Mouse (Mus musculus): ENCODE data around the gene Camta1. TPM values are rescaled to one million over a fixed set of nuclear protein-coding genes. Genes with fewer than 3 reads are reported as not detected.
A peak's percentile ranks its signal among the peaks of the same experiment; 100 is the strongest.

Camta1 gene
- polyA plus RNA-seq, 1 experiment from 2014 or later: 171 TPM

GRCm38 (mm10) chr4:151477950-151478349, 383.7 kb downstream of the Camta1 start:
- Histone ChIP-seq H3K36me3 (replicated peaks; ENCODE audit: control insufficient read depth, insufficient read depth) (no peaks in the 10 kb centered on the region), H3K9me3 (ENCODE audit: control insufficient read depth, low read length) (peaks cover 6% of the 10 kb centered on the region; the same call in 1 of the 2 replicates), H3K27ac (no peak overlapping the region), H3K4me1 (replicated peaks; ENCODE audit: control insufficient read depth, insufficient read depth, low read length) (peaks cover 16% of the 10 kb centered on the region; the same call in 1 of the 2 replicates), H3K27me3 (ENCODE audit: control insufficient read depth, insufficient read depth, low read length) (no peaks in the 10 kb centered on the region), H3K9ac (no peak overlapping the region), H3K4me3 (replicated peaks; ENCODE audit: low read length) (no peak overlapping the region), H3K4me2 (replicated peaks) (no peak overlapping the region)
- WGBS: 88% methylated on average over 6 of the region's 6 CpGs
- ATAC-seq (ENCODE audit: low FRiP score): no peak
- no peak for DNase-seq (ENCODE audit: low spot score)

- ATAC-seq (ENCODE audit: low FRiP score): no peak
- H3K4me2 ChIP-seq (replicated peaks): no peak overlapping the region
- DNase-seq (ENCODE audit: low spot score): no peak
- no peaks in the 10 kb centered on the region for H3K27me3 ChIP-seq (ENCODE audit: control insufficient read depth, insufficient read depth, low read length)
- H3K9ac ChIP-seq: no peak overlapping the region
- H3K36me3 ChIP-seq (replicated peaks; ENCODE audit: control insufficient read depth, insufficient read depth): no peaks in the 10 kb centered on the region
- H3K27ac ChIP-seq: 0 out of 2 replicates have a peak overlapping the region, but pooled peaks have one; percentile 32
- whole genome bisulfite sequencing: 30% methylated on average over 16 of the region's 16 CpGs
- peaks cover 16% of the 10 kb centered on the region for H3K4me1 ChIP-seq (replicated peaks; ENCODE audit: control insufficient read depth, insufficient read depth, low read length)
- H3K9me3 ChIP-seq (ENCODE audit: control insufficient read depth, low read length): peaks cover 6% of the 10 kb centered on the region; the same call in 1 of the 2 replicates
- H3K4me3 ChIP-seq (replicated peaks; ENCODE audit: low read length): no peak overlapping the region
Observed at GRCm38 (mm10) chr4:151474895-151475470, 386.7 kb downstream of the Camta1 start.

DNA sequence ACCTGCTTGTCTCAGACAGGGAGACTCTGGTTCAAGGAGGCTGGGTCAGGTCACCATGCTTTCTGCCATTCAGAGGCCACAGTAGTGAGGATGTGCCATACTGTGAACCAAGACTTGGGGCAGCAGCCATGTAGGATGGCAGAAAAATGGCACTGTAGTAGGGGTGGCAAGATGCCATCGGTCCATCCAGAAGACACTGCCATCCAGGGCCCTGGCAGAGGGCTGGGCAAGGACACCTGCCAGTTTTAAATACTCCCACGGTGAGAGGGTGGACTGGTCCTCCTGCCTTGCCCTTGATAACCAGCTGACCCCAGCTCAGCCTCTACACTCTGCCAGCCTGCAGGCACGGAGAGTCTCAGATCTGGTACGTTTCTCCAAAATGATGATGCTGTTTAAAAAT, 389.8 kb downstream of the Camta1 start:
- no peak for ATAC-seq (ENCODE audit: low FRiP score)
- whole genome bisulfite sequencing: 90% methylated on average over 4 of the region's 4 CpGs

DNA sequence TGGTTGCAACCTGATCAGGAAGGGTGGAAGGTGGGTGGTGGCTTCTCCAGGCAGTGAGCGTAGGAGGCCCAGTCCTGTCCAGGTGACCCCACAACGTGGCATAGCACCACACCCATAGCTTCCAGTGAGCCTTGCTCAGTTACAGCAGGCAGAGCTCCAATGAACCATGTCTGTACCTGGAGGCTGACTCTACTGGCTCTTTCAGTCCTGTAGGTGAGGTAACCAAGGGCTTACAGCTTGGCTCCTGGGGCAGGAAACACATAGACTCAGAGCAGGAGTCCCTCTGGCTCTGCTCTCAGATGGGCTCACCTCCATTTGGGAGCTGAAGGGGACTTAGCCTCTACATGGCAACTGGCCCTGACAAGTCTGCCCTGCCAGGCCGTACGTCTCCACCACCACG, 393.3 kb downstream of the Camta1 start:
- H3K9me3 ChIP-seq (ENCODE audit: control insufficient read depth, low read length): no peaks in the 10 kb centered on the region
- no peak overlapping the region for H3K4me2 ChIP-seq (replicated peaks)
- H3K27me3 ChIP-seq (ENCODE audit: control insufficient read depth, insufficient read depth, low read length): no peaks in the 10 kb centered on the region
- no peaks in the 10 kb centered on the region for H3K36me3 ChIP-seq (replicated peaks; ENCODE audit: control insufficient read depth, insufficient read depth)
- peaks cover 27% of the 10 kb centered on the region for H3K4me1 ChIP-seq (replicated peaks; ENCODE audit: control insufficient read depth, insufficient read depth, low read length)
- no peak for DNase-seq (ENCODE audit: low spot score)
- 93% methylated on average over 5 of the region's 5 CpGs for WGBS
- no peak for ATAC-seq (ENCODE audit: low FRiP score)
- no peak overlapping the region for H3K9ac ChIP-seq
- no peak overlapping the region for H3K4me3 ChIP-seq (replicated peaks; ENCODE audit: low read length)
- peak overlapping the region; percentile 63 for H3K27ac ChIP-seq

More for the DNA sequence above, 389.8 kb downstream of the Camta1 start:
- H3K36me3 ChIP-seq (replicated peaks; ENCODE audit: control insufficient read depth, insufficient read depth): no peaks in the 10 kb centered on the region
- H3K4me2 ChIP-seq (replicated peaks): no peak overlapping the region
- no peak overlapping the region for H3K9ac ChIP-seq
- peaks cover 6% of the 10 kb centered on the region; the same call in 1 of the 2 replicates for H3K9me3 ChIP-seq (ENCODE audit: control insufficient read depth, low read length)
- no peak overlapping the region for H3K4me3 ChIP-seq (replicated peaks; ENCODE audit: low read length)
- no peak overlapping the region for H3K27ac ChIP-seq
- no peak for DNase-seq (ENCODE audit: low spot score)
- peaks cover 35% of the 10 kb centered on the region for H3K4me1 ChIP-seq (replicated peaks; ENCODE audit: control insufficient read depth, insufficient read depth, low read length)
- no peaks in the 10 kb centered on the region for H3K27me3 ChIP-seq (ENCODE audit: control insufficient read depth, insufficient read depth, low read length)

GRCm38 (mm10) chr4:151458686-151459085, 403.0 kb downstream of the Camta1 start:
- Histone ChIP-seq H3K27me3 (ENCODE audit: control insufficient read depth, insufficient read depth, low read length) (no peaks in the 10 kb centered on the region), H3K4me2 (replicated peaks) (no peak overlapping the region), H3K4me1 (replicated peaks; ENCODE audit: control insufficient read depth, insufficient read depth, low read length) (0 out of 2 replicates have a peak, but pooled peaks cover 6% of the 10 kb centered on the region), H3K27ac (no peak overlapping the region), H3K9ac (no peak overlapping the region), H3K36me3 (replicated peaks; ENCODE audit: control insufficient read depth, insufficient read depth) (no peaks in the 10 kb centered on the region), H3K4me3 (replicated peaks; ENCODE audit: low read length) (no peak overlapping the region), H3K9me3 (ENCODE audit: control insufficient read depth, low read length) (no peaks in the 10 kb centered on the region)
- ATAC-seq (ENCODE audit: low FRiP score) (no peak), DNase-seq (ENCODE audit: low spot score) (no peak)
- whole genome bisulfite sequencing: 48% methylated on average over 11 of the region's 11 CpGs

GRCm38 (mm10) chr4:151454611-151455010, 407.1 kb downstream of the Camta1 start:
- no peak for DNase-seq (ENCODE audit: low spot score)
- 82% methylated on average over 3 of the region's 3 CpGs for WGBS
- no peaks in the 10 kb centered on the region for H3K9me3 ChIP-seq (ENCODE audit: control insufficient read depth, low read length)
- H3K36me3 ChIP-seq (replicated peaks; ENCODE audit: control insufficient read depth, insufficient read depth): no peaks in the 10 kb centered on the region
- H3K4me3 ChIP-seq (replicated peaks; ENCODE audit: low read length): no peak overlapping the region
- no peak overlapping the region for H3K9ac ChIP-seq
- H3K27me3 ChIP-seq (ENCODE audit: control insufficient read depth, insufficient read depth, low read length): no peaks in the 10 kb centered on the region
- ATAC-seq (ENCODE audit: low FRiP score): no peak
- H3K4me1 ChIP-seq (replicated peaks; ENCODE audit: control insufficient read depth, insufficient read depth, low read length): peaks cover 35% of the 10 kb centered on the region
- H3K27ac ChIP-seq: peak overlapping the region; percentile 34; the same call in 1 of the 2 replicates
- no peak overlapping the region for H3K4me2 ChIP-seq (replicated peaks)

GRCm38 (mm10) chr4:151454065-151454464, 407.6 kb downstream of the Camta1 start:
- Histone ChIP-seq H3K27me3 (ENCODE audit: control insufficient read depth, insufficient read depth, low read length) (no peaks in the 10 kb centered on the region), H3K36me3 (replicated peaks; ENCODE audit: control insufficient read depth, insufficient read depth) (no peaks in the 10 kb centered on the region), H3K9ac (no peak overlapping the region), H3K4me3 (replicated peaks; ENCODE audit: low read length) (no peak overlapping the region), H3K9me3 (ENCODE audit: control insufficient read depth, low read length) (no peaks in the 10 kb centered on the region), H3K4me1 (replicated peaks; ENCODE audit: control insufficient read depth, insufficient read depth, low read length) (peaks cover 38% of the 10 kb centered on the region), H3K4me2 (replicated peaks) (no peak overlapping the region), H3K27ac (0 out of 2 replicates have a peak overlapping the region, but pooled peaks have one; percentile 7)
- WGBS: 88% methylated on average over 3 of the region's 3 CpGs
- DNase-seq (ENCODE audit: low spot score) (no peak), ATAC-seq (ENCODE audit: low FRiP score) (no peak)

- no peak for ATAC-seq (ENCODE audit: low FRiP score)
- 52% methylated on average over 6 of the region's 6 CpGs for WGBS
- H3K4me3 ChIP-seq (replicated peaks; ENCODE audit: low read length): no peak overlapping the region
- no peaks in the 10 kb centered on the region for H3K27me3 ChIP-seq (ENCODE audit: control insufficient read depth, insufficient read depth, low read length)
- no peak for DNase-seq (ENCODE audit: low spot score)
- H3K4me2 ChIP-seq (replicated peaks): no peak overlapping the region
- H3K9ac ChIP-seq: no peak overlapping the region
- H3K36me3 ChIP-seq (replicated peaks; ENCODE audit: control insufficient read depth, insufficient read depth): no peaks in the 10 kb centered on the region
- H3K27ac ChIP-seq: peak overlapping the region; percentile 78
- no peaks in the 10 kb centered on the region for H3K9me3 ChIP-seq (ENCODE audit: control insufficient read depth, low read length)
- H3K4me1 ChIP-seq (replicated peaks; ENCODE audit: control insufficient read depth, insufficient read depth, low read length): peaks cover 38% of the 10 kb centered on the region
Observed at GRCm38 (mm10) chr4:151451885-151452284, 409.8 kb downstream of the Camta1 start.

GRCm38 (mm10) chr4:151449981-151450380, 411.7 kb downstream of the Camta1 start:
- Histone ChIP-seq H3K9ac (0 out of 2 replicates have a peak overlapping the region, but pooled peaks have one; percentile 5), H3K27ac (peak overlapping the region; percentile 28; the same call in 1 of the 2 replicates), H3K4me3 (replicated peaks; ENCODE audit: low read length) (no peak overlapping the region), H3K4me1 (replicated peaks; ENCODE audit: control insufficient read depth, insufficient read depth, low read length) (peaks cover 34% of the 10 kb centered on the region), H3K9me3 (ENCODE audit: control insufficient read depth, low read length) (no peaks in the 10 kb centered on the region), H3K36me3 (replicated peaks; ENCODE audit: control insufficient read depth, insufficient read depth) (no peaks in the 10 kb centered on the region), H3K27me3 (ENCODE audit: control insufficient read depth, insufficient read depth, low read length) (no peaks in the 10 kb centered on the region), H3K4me2 (replicated peaks) (no peak overlapping the region)
- DNase-seq (ENCODE audit: low spot score): peak; percentile 50
- ATAC-seq (ENCODE audit: low FRiP score): peak; percentile 68; the same call in 1 of the 2 replicates
- 8% methylated on average over 8 of the region's 8 CpGs for WGBS
